Mouse (Mus musculus): ENCODE results near the gene Txnl4b.

Txnl4b gene

DNA sequence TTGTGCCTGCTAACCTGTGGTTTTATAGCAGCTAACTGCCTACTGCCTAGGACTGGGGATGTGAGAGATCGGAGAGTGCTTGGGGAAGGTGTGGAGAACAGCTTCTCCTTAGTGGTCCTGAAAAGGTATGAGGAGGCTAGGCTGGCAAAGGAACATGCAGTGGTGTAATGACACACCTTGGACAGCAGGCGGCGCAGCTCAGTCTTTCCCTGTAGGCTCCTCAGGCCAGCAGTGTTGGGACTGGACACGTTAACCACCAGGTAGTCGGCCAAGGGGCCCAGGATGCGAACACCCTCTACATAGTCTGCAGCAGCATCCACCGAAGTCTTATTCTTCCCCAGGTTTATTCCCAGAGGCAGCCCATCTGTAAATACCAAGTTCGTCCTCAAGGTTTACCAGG is 30.2 kb downstream of the Txnl4b start:
- peak in 1 of 2 experiments; percentile 51 for DNase-seq (ENCODE audit: low spot score in 2 of 2)

GRCm38 (mm10) chr8:109606725-109607124 is 41.0 kb downstream of the Txnl4b start:
- DNase-seq (ENCODE audit: low spot score in 2 of 2) = no peak

- DNase-seq (ENCODE audit: low spot score in 2 of 2) = no peak
Measured at GRCm38 (mm10) chr8:109607650-109608049, 42.0 kb downstream of the Txnl4b start.

- DNase-seq (ENCODE audit: low spot score in 2 of 2) = peak; percentile 99
Measured at GRCm38 (mm10) chr8:109608271-109609152, 42.8 kb downstream of the Txnl4b start, which contains the start of gene Dhodh. Gene Dhodh, minus strand, starts transcription at chr8:109608673.

- DNase-seq (ENCODE audit: low spot score in 2 of 2) = peak in 1 of 2 experiments; percentile 46
Measured at GRCm38 (mm10) chr8:109609153-109609502, 43.4 kb downstream of the Txnl4b start.

- DNase-seq (ENCODE audit: low spot score in 2 of 2) = no peak
Measured at GRCm38 (mm10) chr8:109614243-109615210, 48.8 kb downstream of the Txnl4b start, which contains the start of gene Pkd1l3. Gene Pkd1l3, plus strand, starts transcription at chr8:109614517.

DNA sequence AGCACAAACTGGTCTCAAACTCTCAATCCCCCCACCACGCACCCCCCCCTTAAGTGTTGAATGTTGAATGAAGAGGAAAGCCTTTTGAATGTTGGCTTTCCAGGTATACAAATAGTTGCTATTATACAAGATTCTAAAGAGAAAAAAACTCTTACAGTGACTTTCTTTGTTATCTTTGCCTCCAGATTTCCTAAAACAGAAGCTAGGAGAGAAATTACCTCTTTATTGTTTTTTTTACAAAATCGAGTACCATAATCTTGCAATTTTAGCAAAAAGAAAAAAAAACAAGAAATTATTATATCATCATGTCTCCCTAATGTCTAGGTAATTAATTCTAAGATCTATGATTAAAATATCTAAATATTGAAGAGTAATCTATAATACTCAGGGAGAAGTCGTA is 49.9 kb downstream of the Txnl4b start:
- DNase-seq (ENCODE audit: low spot score in 2 of 2) = no peak

Measured in right cerebral cortex, postnatal 10 days (tissue).